ENCODE assay signal across 8 mouse cellular contexts in the genomic region with DNA sequence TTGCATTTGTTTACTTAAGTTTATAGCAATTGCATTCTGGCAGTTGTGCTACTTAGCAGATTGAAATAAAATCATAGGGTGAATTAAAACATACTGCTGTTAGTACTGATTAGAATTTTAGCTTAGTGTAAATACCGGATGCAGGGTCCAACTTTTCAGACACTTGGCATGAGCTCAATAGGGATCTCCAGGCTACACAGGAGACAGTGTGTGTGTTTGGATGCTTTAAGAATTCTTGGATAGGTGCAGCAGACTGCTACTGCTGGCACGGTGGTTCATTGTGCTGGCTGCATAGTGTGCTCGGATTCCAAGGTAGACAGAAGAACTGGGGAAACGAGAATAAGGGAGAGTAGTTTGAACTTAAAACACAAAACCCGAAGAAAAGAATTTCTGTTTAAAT.
DNase-seq lines count a peak whose midpoint lies in the region; ATAC-seq and TF ChIP-seq lines count a peak whose summit lies in the region.

No protein-coding gene starts in this region.

- no peaks in the 10 kb centered on the region for H3K27me3 ChIP-seq in heart, embryonic 13.5 days (replicated peaks)
- no peaks in the 10 kb centered on the region for H3K27me3 ChIP-seq in limb, embryonic 15.5 days
- H3K27me3 ChIP-seq in limb, embryonic 10.5 days (ENCODE audit: low read depth, poor library complexity, severe bottlenecking), result no peaks in the 10 kb centered on the region
- no peaks in the 10 kb centered on the region for H3K27me3 ChIP-seq in forebrain, embryonic 12.5 days
- H3K27me3 ChIP-seq in midbrain, postnatal 0 days (ENCODE audit: insufficient read depth, low read length), result no peaks in the 10 kb centered on the region

- H3K4me1 ChIP-seq in heart, embryonic 13.5 days, result peaks cover 64% of the 10 kb centered on the region
- H3K4me1 ChIP-seq in limb, embryonic 15.5 days, result peaks cover 47% of the 10 kb centered on the region
- H3K4me1 ChIP-seq in limb, embryonic 10.5 days, result peaks cover 13% of the 10 kb centered on the region; the same call in 1 of the 2 replicates
- H3K4me1 ChIP-seq in forebrain, embryonic 12.5 days, result peaks cover 38% of the 10 kb centered on the region
- peaks cover 7% of the 10 kb centered on the region; the same call in 1 of the 2 replicates for H3K4me1 ChIP-seq in midbrain, postnatal 0 days (ENCODE audit: insufficient read depth, low read length)

- 57% methylated on average over 5 of the region's 5 CpGs for WGBS in heart, embryonic 13.5 days
- WGBS in limb, embryonic 15.5 days, result 42% methylated on average over 5 of the region's 5 CpGs
- 88% methylated on average over 5 of the region's 5 CpGs for WGBS in limb, embryonic 10.5 days
- 41% methylated on average over 5 of the region's 5 CpGs for WGBS in forebrain, embryonic 12.5 days
- 50% methylated on average over 5 of the region's 5 CpGs for WGBS in midbrain, postnatal 0 days

- no peaks in the 10 kb centered on the region for H3K9me3 ChIP-seq in heart, embryonic 13.5 days
- H3K9me3 ChIP-seq in limb, embryonic 15.5 days, result no peaks in the 10 kb centered on the region
- H3K9me3 ChIP-seq in limb, embryonic 10.5 days (replicated peaks), result no peaks in the 10 kb centered on the region
- no peaks in the 10 kb centered on the region for H3K9me3 ChIP-seq in forebrain, embryonic 12.5 days
- H3K9me3 ChIP-seq in midbrain, postnatal 0 days (ENCODE audit: low read length), result no peaks in the 10 kb centered on the region

- H3K9ac ChIP-seq in heart, embryonic 13.5 days, result no peak overlapping the region
- no peak overlapping the region for H3K9ac ChIP-seq in limb, embryonic 15.5 days
- no peak overlapping the region for H3K9ac ChIP-seq in forebrain, embryonic 12.5 days
- H3K9ac ChIP-seq in midbrain, postnatal 0 days (replicated peaks; ENCODE audit: low read length, poor library complexity, severe bottlenecking), result no peak overlapping the region

- intact Hi-C loops in heart, postnatal 10 days (cut with DNase I), result loop anchor here (5.0 kb wide), 5 partner anchors 57 to 398 kb away; a partner anchor contains a TSS

- no peaks in the 10 kb centered on the region for H3K36me3 ChIP-seq in heart, embryonic 13.5 days
- no peaks in the 10 kb centered on the region for H3K36me3 ChIP-seq in limb, embryonic 15.5 days
- no peaks in the 10 kb centered on the region for H3K36me3 ChIP-seq in limb, embryonic 10.5 days
- no peaks in the 10 kb centered on the region for H3K36me3 ChIP-seq in forebrain, embryonic 12.5 days (replicated peaks)
- no peaks in the 10 kb centered on the region for H3K36me3 ChIP-seq in midbrain, postnatal 0 days (ENCODE audit: insufficient read depth, low read length)

- H3K27ac ChIP-seq in heart, embryonic 13.5 days (replicated peaks), result peak overlapping the region; percentile 79
- H3K27ac ChIP-seq in limb, embryonic 15.5 days, result 0 out of 2 replicates have a peak overlapping the region, but pooled peaks have one; percentile 22
- no peak overlapping the region for H3K27ac ChIP-seq in limb, embryonic 10.5 days
- H3K27ac ChIP-seq in forebrain, embryonic 12.5 days, result peak overlapping the region; percentile 72; the same call in 1 of the 2 replicates
- no peak overlapping the region for H3K27ac ChIP-seq in midbrain, postnatal 0 days (ENCODE audit: low read depth, low read length)

- H3K4me3 ChIP-seq in heart, embryonic 13.5 days, result no peak overlapping the region
- no peak overlapping the region for H3K4me3 ChIP-seq in limb, embryonic 15.5 days
- no peak overlapping the region for H3K4me3 ChIP-seq in limb, embryonic 10.5 days
- H3K4me3 ChIP-seq in forebrain, embryonic 12.5 days (replicated peaks), result no peak overlapping the region
- H3K4me3 ChIP-seq in midbrain, postnatal 0 days (ENCODE audit: low read depth, low read length), result no peak overlapping the region

- no peak for ATAC-seq in heart, embryonic 13.5 days (ENCODE audit: extremely low read depth, insufficient number of reproducible peaks, low FRiP score, low TSS enrichment)
- no peak for ATAC-seq in limb, embryonic 15.5 days (ENCODE audit: insufficient number of reproducible peaks, low FRiP score, low TSS enrichment, low read depth)
- 0 out of 2 replicates have a peak, but pooled peaks have one; percentile 45 for ATAC-seq in forebrain, embryonic 12.5 days (ENCODE audit: low FRiP score)
- ATAC-seq in midbrain, postnatal 0 days (ENCODE audit: low FRiP score), result no peak

- TF ChIP-seq CTCF in midbrain, postnatal 0 days (IDR thresholded peaks at IDR 0.05), result no peak

- H3K4me2 ChIP-seq in heart, embryonic 13.5 days, result 0 out of 2 replicates have a peak overlapping the region, but pooled peaks have one; percentile 11
- H3K4me2 ChIP-seq in limb, embryonic 15.5 days, result no peak overlapping the region
- no peak overlapping the region for H3K4me2 ChIP-seq in forebrain, embryonic 12.5 days
- no peak overlapping the region for H3K4me2 ChIP-seq in midbrain, postnatal 0 days (ENCODE audit: low read depth, low read length, poor library complexity, severe bottlenecking)

- DNase-seq in heart, postnatal 10 days, result no peak
- no peak for DNase-seq in limb, embryonic 10.5 days (ENCODE audit: low spot score)
- DNase-seq in midbrain, postnatal 0 days (ENCODE audit: low spot score), result peak; percentile 48
- no peak for DNase-seq in right cerebral cortex, adult 18-20 months
- DNase-seq in embryo, embryonic 10.5 days (ENCODE audit: low spot score), result no peak

Comparison
In these comparisons a context has a peak if more than half of its experiments do, and no peak if none do; other contexts are left out.
1. H3K27ac ChIP-seq: peak in heart, embryonic 13.5 days (single experiment), limb, embryonic 15.5 days (single experiment) and forebrain, embryonic 12.5 days (single experiment); none in limb, embryonic 10.5 days (single experiment) and midbrain, postnatal 0 days (single experiment).